Mouse (Mus musculus) gastrocnemius, adult 18-20 months (tissue): ENCODE results near the gene Gm11214. TPM values are rescaled to one million over a fixed set of nuclear protein-coding genes. Genes with fewer than 3 reads are reported as not detected.

Experiments used
- DNase-seq: peaks from one replicate; pipeline ENCODE4 v3.0.0; 2021; ENCODE audit warnings: low spot score
- total RNA-seq, 2 experiments: library from RNA; stranded (reverse); gene quantifications; 2 replicates each; pipeline ENCODE4 v1.2.3; 2021

Gm11214 gene
- total RNA-seq, 2 experiments from 2014 or later = not detected

- DNase-seq = no peak
These were observed 1.3 kb downstream of the Gm11214 start for GRCm38 (mm10) chr4:63661857-63662256.

GRCm38 (mm10) chr4:63661426-63661825 lies 1.8 kb downstream of the Gm11214 start:
- DNase-seq = no peak

DNA sequence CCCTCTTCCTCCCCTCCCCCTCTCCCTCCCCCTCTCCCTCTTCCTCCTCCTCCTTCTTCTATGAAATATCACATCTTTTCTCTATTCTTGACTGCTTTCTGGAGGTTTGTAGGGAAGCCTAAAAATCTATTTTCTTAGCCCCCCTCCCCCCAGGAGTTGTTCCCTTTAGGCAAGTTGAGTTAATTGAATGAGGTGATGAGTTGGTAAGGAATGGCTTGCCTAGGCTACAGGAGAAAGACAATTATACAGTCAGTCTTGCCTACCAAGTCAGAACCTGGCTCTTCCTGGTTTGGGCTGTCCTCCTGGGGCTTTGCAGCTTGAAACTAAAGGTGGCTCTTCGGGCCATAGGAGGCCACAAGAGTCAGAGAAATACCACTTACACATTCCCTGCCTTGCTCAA lies 3.4 kb downstream of the Gm11214 start:
- DNase-seq = no peak

GRCm38 (mm10) chr4:63659086-63659485 lies 4.1 kb downstream of the Gm11214 start:
- DNase-seq = no peak

DNA sequence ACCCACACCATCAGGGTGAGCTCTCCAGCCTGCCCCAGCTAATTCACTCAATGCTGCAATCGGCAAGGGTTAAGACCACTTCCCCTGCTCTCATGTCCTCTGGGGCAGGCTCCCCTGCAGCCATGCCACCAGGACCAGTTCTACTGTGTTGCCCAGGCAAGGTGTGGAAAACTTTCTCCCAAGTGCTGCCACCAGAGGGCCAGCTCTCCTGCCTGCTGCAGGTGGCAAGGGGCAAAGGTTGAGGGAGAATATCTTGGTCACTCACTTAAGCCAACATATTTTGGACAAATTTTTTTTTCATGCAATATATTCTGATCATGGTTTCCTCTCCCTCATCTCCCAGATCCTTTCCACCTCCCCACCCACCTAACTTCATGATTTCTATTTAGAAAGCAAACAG lies 8.8 kb downstream of the Gm11214 start:
- DNase-seq = no peak

DNA sequence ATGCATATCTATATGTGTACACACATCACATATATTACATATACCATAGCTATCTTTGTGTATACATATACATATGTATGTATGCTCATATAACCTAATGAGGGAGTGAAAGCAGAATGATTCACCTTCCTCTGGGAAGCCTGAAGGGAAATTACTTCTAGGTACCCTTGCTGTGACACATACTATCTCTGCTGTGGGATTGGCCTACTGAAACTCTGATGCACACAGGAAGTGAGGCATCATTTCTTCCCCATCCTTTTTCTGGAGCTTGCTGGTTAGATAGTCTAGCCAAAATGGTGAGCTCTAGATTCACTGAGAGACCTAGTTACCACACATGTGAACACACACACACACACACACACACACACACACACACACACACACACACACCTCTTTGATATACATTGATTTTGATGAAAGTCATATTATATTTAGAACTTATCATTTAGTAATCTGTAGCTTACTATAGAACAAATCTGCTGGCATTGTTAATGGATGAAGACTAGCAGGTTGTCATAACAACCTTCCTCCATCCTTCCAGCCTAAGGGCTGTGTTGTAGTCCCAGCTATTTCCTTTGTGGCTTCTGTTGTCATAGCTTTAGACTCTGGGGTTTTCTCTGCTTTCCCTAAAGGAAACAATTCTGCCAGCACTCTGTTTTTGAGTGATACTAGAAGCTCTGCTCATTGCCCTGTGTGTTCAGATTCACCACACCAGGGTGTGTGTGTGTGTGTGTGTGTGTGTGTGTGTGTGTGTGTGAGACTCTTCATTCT lies 19.0 kb downstream of the Gm11214 start:
- DNase-seq = no peak

DNA sequence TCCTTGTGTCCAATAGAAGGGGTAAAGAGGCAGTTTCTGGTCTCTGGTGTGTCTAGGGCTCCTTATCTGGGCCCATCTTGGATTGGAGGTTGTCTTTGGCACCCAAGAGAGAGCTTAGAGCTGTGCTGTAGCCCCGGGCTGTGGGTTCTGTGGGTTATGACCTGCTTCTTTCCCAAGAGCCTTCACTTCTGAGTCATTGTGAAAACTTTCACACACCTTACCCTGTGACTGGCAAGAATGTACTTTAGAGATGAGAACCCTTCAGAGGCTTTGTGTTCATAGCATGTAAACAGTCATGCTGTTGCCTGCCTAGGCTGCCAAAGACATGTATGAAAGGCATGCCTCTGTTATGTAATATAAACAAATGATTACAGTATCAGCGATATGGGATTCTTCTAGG lies 23.3 kb downstream of the Gm11214 start:
- no peak for DNase-seq

GRCm38 (mm10) chr4:63638603-63639002 lies 24.6 kb downstream of the Gm11214 start:
- no peak for DNase-seq

DNA sequence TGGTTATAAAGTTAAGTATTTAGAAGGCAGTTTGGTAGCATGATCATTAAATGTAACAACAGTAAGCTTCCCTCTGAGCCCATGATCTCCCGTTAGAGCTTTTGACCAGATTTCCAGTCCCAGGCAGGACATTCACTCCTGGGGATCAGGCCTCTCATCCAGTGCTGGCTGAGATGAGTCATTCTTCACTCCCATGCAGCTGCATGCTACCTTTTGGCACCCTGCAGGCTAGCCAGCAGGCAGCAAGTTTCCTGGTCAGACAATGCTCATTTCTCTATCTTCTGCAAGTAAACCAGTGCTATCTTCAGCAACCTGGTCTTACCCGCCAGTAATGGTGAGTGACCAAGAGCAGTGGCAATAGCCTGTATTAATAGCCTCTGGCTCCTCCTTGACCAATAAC lies 30.0 kb downstream of the Gm11214 start:
- no peak for DNase-seq

DNA sequence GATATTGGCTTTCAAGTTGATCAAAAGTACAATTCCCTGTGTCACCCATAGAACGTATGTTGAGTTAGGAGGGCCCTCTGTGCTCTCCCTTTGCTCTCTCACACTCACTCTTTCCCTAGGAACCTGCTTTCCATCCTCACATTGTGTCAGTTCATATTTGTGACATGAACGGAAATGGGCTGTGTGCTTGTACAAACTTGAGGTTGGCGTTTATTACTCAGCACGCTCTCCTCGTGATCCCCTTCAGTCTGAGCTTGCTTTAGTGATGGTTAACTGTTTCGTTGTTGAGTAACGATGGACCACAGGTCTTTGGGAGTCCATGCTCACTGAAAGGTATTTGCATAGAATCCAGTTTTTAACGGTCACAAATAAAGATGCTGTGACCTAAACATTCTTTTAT lies 36.1 kb downstream of the Gm11214 start:
- no peak for DNase-seq

DNA sequence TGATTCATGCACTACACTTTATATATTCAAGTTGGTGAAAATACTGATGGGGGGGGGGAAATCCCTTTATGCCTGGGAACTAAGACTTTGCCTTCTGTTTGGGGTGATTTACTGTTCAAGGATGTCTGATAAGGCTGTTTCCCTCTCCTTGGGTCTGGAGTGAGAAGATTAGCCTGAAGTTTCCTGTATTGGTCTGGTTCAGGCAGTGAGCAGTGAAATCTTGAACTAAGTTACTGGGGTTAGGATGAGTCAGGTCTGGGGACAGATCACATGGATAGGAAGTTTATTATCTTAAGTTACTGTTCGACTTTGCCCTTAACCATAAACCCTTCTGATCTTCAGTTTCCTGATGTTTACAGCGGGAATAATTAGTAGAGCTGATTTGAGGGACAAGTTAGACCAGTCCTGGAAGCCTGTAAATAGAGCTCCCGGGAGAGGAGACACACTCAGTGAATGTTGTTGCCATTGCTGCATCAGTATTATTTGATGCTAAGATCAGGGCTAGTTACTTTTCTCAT lies 37.6 kb downstream of the Gm11214 start:
- no peak for DNase-seq

GRCm38 (mm10) chr4:63622378-63622835 lies 40.8 kb downstream of the Gm11214 start, which contains the start of gene Tex48:
Gene Tex48 (minus strand): TSS chr4:63622428.
- no peak for DNase-seq

DNA sequence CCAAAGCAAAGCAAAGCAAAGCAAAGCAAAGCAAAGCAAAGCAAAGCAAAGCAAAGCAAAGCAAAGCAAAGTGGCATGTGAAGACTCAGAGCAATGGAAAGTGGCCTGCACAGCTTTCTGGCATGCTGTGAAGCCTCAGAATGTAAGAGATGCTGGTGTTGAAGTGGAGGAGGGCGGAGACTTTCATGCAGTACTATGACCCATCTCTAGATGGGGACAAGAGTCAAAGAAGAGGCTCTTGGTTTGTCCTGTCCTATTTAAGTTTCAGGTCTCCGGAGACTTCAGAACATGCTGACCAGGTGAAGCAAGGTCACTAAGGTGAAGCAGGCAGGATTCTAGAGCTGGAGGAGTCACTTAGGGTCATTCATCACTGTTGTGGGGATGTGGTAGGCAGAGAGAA lies 41.3 kb downstream of the Gm11214 start:
- no peak for DNase-seq

Other genes with a start within 250 kb of the Gm11214 start
- 1 to 10 TPM; 5.5 to 6.5 TPM for gene Whrn, start 167.4 kb downstream of the Gm11214 start, total RNA-seq
- gene Atp6v1g1, start 118.6 kb downstream of the Gm11214 start, total RNA-seq = 100 to 1,000 TPM; 276 to 291 TPM
- gene Tmem268, start 104.6 kb downstream of the Gm11214 start, total RNA-seq = 10 to 100 TPM; 15.8 to 16.4 TPM
- not detected for gene Gm11213, start 58.1 kb downstream of the Gm11214 start, total RNA-seq
- gene Tex48, start 41.0 kb downstream of the Gm11214 start, total RNA-seq = not detected
- not detected for gene Tnfsf15, start 81.7 kb upstream of the Gm11214 start, total RNA-seq
- gene Tnfsf8, start 198.0 kb upstream of the Gm11214 start, total RNA-seq = not detected